ENCODE assay signal across 15 mouse cellular contexts in the genomic region with DNA sequence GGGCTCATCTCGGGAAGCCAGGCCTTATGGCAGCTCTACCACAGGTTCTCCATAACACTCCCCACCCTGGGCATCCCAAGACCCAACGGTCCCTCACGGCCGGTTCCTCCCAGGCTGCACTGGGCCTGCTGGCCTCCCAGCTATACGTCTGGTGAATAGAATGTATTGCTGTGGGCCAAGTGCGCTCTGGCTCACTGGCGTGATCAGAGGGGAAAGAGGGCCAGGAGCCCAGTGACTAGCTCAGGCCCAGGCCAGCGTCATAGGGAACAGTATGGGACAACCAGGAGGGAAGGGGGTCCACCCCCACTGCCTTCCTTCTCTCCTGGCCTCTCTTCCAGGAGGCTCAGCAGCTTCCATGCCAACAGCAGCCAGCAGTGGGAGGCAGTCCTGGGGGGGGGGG.
A peak's percentile ranks its signal among the peaks of the same experiment; 100 is the strongest.
DNase-seq lines count a peak whose midpoint lies in the region; ATAC-seq and TF ChIP-seq lines count a peak whose summit lies in the region.
"Had no signal": no experiment of that assay in that cellular context is flagged by ENCODE, and none has a peak within 500 bp of the region (broad histone marks: within the 10 kb centered on the region; RNA-seq: fewer than 3 reads in every experiment).

No protein-coding gene starts in this region.

- H3K27ac ChIP-seq in heart, embryonic 13.5 days (replicated peaks) = peak overlapping the region; percentile 97
- H3K27ac ChIP-seq in embryonic facial prominence, embryonic 10.5 days (replicated peaks) = peak overlapping the region; percentile 83
- H3K27ac ChIP-seq in limb, embryonic 12.5 days = peak overlapping the region; percentile 85
- H3K27ac ChIP-seq: liver, embryonic 14.5 days; neural tube, embryonic 13.5 days had no signal

- H3K4me2 ChIP-seq in heart, embryonic 13.5 days = no peak overlapping the region
- 0 out of 2 replicates have a peak overlapping the region, but pooled peaks have one; percentile 11 for H3K4me2 ChIP-seq in limb, embryonic 12.5 days
- H3K4me2 ChIP-seq: neural tube, embryonic 13.5 days had no signal

- no peak for TF ChIP-seq CTCF in lung, adult 2 months (IDR thresholded peaks at IDR 0.05; ENCODE audit: insufficient read depth, low read length)

- peaks cover 86% of the 10 kb centered on the region for H3K4me1 ChIP-seq in heart, embryonic 13.5 days
- H3K4me1 ChIP-seq in lung, adult 2 months (ENCODE audit: control insufficient read depth, insufficient read depth, low read length) = peaks cover 42% of the 10 kb centered on the region
- H3K4me1 ChIP-seq in embryonic facial prominence, embryonic 10.5 days = peaks cover 98% of the 10 kb centered on the region
- peaks cover 88% of the 10 kb centered on the region for H3K4me1 ChIP-seq in limb, embryonic 12.5 days (replicated peaks)

- H3K36me3 ChIP-seq in heart, embryonic 13.5 days = 0 out of 2 replicates have a peak, but pooled peaks cover under 1% of the 10 kb centered on the region
- no peaks in the 10 kb centered on the region for H3K36me3 ChIP-seq in embryonic facial prominence, embryonic 10.5 days (replicated peaks)
- H3K36me3 ChIP-seq in limb, embryonic 12.5 days = no peaks in the 10 kb centered on the region
- H3K36me3 ChIP-seq: neural tube, embryonic 13.5 days had no signal

- TF ChIP-seq POLR2A in lung, adult 2 months (IDR thresholded peaks at IDR 0.05; ENCODE audit: borderline replicate concordance, extremely low read depth, low read depth, low read length) = no peak

- H3K27me3 ChIP-seq in heart, embryonic 13.5 days (replicated peaks) = no peaks in the 10 kb centered on the region
- no peaks in the 10 kb centered on the region for H3K27me3 ChIP-seq in embryonic facial prominence, embryonic 10.5 days (replicated peaks; ENCODE audit: low read depth, poor library complexity, severe bottlenecking)
- no peaks in the 10 kb centered on the region for H3K27me3 ChIP-seq in limb, embryonic 12.5 days

- 82% methylated on average over 8 of the region's 8 CpGs for WGBS in heart, embryonic 13.5 days
- 63% methylated on average over 8 of the region's 8 CpGs for WGBS in lung, adult 2 months
- WGBS in embryonic facial prominence, embryonic 10.5 days = 92% methylated on average over 8 of the region's 8 CpGs
- 88% methylated on average over 8 of the region's 8 CpGs for WGBS in limb, embryonic 12.5 days

- H3K4me3 ChIP-seq in heart, embryonic 13.5 days = no peak overlapping the region
- peak overlapping the region; percentile 25 for H3K4me3 ChIP-seq in lung, adult 2 months (replicated peaks; ENCODE audit: extremely low read depth, low read depth, low read length)
- H3K4me3 ChIP-seq in embryonic facial prominence, embryonic 10.5 days = no peak overlapping the region
- H3K4me3 ChIP-seq in limb, embryonic 12.5 days (replicated peaks) = no peak overlapping the region
- H3K4me3 ChIP-seq: neural tube, embryonic 13.5 days had no signal

- no peak for DNase-seq in heart, adult 18-20 months
- DNase-seq in lung, adult 2 months = no peak
- no peak for DNase-seq in lung, postnatal 14 days
- no peak for DNase-seq in embryonic facial prominence, embryonic 10.5 days (ENCODE audit: low spot score)
- no peak for DNase-seq in adipocyte (ENCODE audit: low spot score)
- no peak for DNase-seq in urinary bladder, postnatal 4 days (ENCODE audit: low spot score in 2 of 2)
- DNase-seq: cerebellum, postnatal 14 days; forebrain, postnatal 0 days; gastrocnemius, postnatal 25 days; midbrain, embryonic 14.5 days; spleen, adult 18-20 months had no signal

- peak overlapping the region; percentile 11 for H3K9ac ChIP-seq in heart, embryonic 13.5 days
- H3K9ac ChIP-seq in limb, embryonic 12.5 days (replicated peaks) = no peak overlapping the region
- H3K9ac ChIP-seq: forebrain, postnatal 0 days; liver, embryonic 14.5 days; neural tube, embryonic 13.5 days had no signal

- H3K9me3 ChIP-seq in heart, embryonic 13.5 days = no peaks in the 10 kb centered on the region
- no peaks in the 10 kb centered on the region for H3K9me3 ChIP-seq in embryonic facial prominence, embryonic 10.5 days
- no peaks in the 10 kb centered on the region for H3K9me3 ChIP-seq in limb, embryonic 12.5 days
- H3K9me3 ChIP-seq: neural tube, embryonic 13.5 days had no signal

- no peak for ATAC-seq in heart, embryonic 13.5 days (ENCODE audit: extremely low read depth, insufficient number of reproducible peaks, low FRiP score, low TSS enrichment)
- ATAC-seq in limb, embryonic 12.5 days (ENCODE audit: insufficient number of reproducible peaks, insufficient read depth, low FRiP score, low TSS enrichment, low read depth) = no peak
- ATAC-seq: forebrain, postnatal 0 days had no signal
